In the genomic region with DNA sequence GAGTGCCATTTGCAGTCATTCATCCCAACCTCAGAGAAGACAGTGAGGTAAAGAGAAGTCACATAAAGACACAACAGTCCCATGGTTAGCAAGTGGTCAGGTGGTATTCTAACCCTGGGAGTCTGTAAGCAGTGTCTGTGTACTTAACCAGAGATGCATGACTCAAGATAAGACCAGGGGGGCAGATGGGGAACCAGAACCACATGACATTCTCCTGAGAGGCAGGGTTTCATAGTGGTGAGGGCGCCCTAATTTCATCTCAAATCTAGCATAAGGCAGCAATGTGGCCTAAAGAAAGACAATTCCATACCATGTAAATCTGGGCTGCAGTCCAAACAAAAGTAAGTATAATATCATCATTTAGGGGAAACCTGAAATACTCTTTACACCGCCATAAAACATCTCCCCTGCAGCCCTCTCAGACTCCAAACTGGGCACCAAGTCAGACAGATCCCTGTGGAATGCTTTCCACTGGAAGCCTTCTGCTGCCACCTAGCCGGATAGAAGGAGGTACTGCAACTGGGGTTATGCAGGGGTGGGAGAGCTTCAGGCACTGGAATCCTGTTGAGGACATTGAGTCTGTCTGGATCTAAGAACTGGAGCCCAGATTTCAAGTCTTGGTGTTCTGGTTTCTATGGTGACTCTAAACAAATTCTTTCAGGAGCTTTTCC, we compare ENCODE assay signal across 8 mouse cellular contexts.
DNase-seq lines count a peak whose midpoint lies in the region; ATAC-seq and TF ChIP-seq lines count a peak whose summit lies in the region.
"Had no signal": no experiment of that assay in that cellular context is flagged by ENCODE, and none has a peak within 500 bp of the region (broad histone marks: within the 10 kb centered on the region; RNA-seq: fewer than 3 reads in every experiment).

No protein-coding gene starts in this region.

- WGBS in lung, embryonic 14.5 days = 44% methylated on average over 3 of the region's 3 CpGs

- dilution Hi-C loops in CH12.LX (cut with MboI; ENCODE audit: extremely low pct_ligation_motif_present, extremely low pct_unique_long_range_greater_than_20kb, low sequenced_read_pairs) = no loop called here

- H3K4me2 ChIP-seq in CH12.LX (ENCODE audit: insufficient read depth, low read depth, poor library complexity, severe bottlenecking) = no peak overlapping the region
- no peak overlapping the region for H3K4me2 ChIP-seq in lung, embryonic 14.5 days
- H3K4me2 ChIP-seq: heart, embryonic 15.5 days had no signal

- TF ChIP-seq EP300 in CH12.LX (IDR thresholded peaks at IDR 0.05; ENCODE audit: low read length) = no peak

- no peak overlapping the region for H3K27ac ChIP-seq in CH12.LX (ENCODE audit: insufficient read depth, low read depth)
- no peak overlapping the region for H3K27ac ChIP-seq in lung, embryonic 14.5 days (ENCODE audit: low read depth)
- H3K27ac ChIP-seq: heart, embryonic 15.5 days had no signal

- no peak for TF ChIP-seq POLR2A in CH12.LX (IDR thresholded peaks at IDR 0.05; ENCODE audit: low read depth, low read length)

- H3K79me2 ChIP-seq in CH12.LX (replicated peaks; ENCODE audit: control insufficient read depth, extremely low read depth, insufficient read depth, poor library complexity, severe bottlenecking) = no peaks in the 10 kb centered on the region

- peak; percentile 93 to 96 for TF ChIP-seq CTCF in CH12.LX (conservative IDR thresholded peaks at IDR 0.05 in 1 of 2, IDR thresholded peaks at IDR 0.05 in 1 of 2; ENCODE audit: low read depth in 2 of 2, low read length in 2 of 2)
- TF ChIP-seq CTCF in lung, embryonic 14.5 days (IDR thresholded peaks at IDR 0.05; ENCODE audit: low read depth) = peak; percentile 96

- peak; percentile 58 for DNase-seq in CH12.LX (ENCODE audit: extremely low read depth)
- DNase-seq in WW6 (ENCODE audit: low read depth, low spot score) = peak; percentile 24
- DNase-seq in heart, adult 9 months (ENCODE audit: low spot score in 2 of 2) = peak; percentile 11 to 13
- DNase-seq in kidney, postnatal 36 days = peak; percentile 43 to 71
- DNase-seq in lung, embryonic 14.5 days = peak; percentile 84
- peak; percentile 79 to 83 for DNase-seq in right cerebral cortex, postnatal 10 days (ENCODE audit: low spot score in 2 of 2)

- no peak overlapping the region for H3K4me3 ChIP-seq in CH12.LX (replicated peaks in 1 of 3; ENCODE audit: low read depth in 2 of 3, low read length in 2 of 3, poor library complexity in 1 of 3)
- H3K4me3 ChIP-seq in lung, embryonic 14.5 days (ENCODE audit: low read depth, low read length) = no peak overlapping the region
- H3K4me3 ChIP-seq: heart, embryonic 15.5 days had no signal

- ATAC-seq in common myeloid progenitor, adult 5-6 weeks (replicated peaks; ENCODE audit: low read depth, poor library complexity, severe bottlenecking) = peak; percentile 72
- ATAC-seq in lung, embryonic 14.5 days (ENCODE audit: insufficient read depth) = peak; percentile 54; the same call in 1 of the 2 replicates

- no peaks in the 10 kb centered on the region for H3K36me3 ChIP-seq in CH12.LX (replicated peaks in 1 of 2; ENCODE audit: control insufficient read depth in 1 of 2, insufficient read depth in 1 of 2, low read length in 1 of 2)
- H3K36me3 ChIP-seq in lung, embryonic 14.5 days (ENCODE audit: insufficient read depth) = no peaks in the 10 kb centered on the region
- H3K36me3 ChIP-seq: heart, embryonic 15.5 days had no signal

- in situ Hi-C loops in CH12.LX (cut with MboI; ENCODE audit: low pct_ligation_motif_present, low pct_unique_long_range_greater_than_20kb, low sequenced_read_pairs) = loop anchor here (5.0 kb wide), 1 partner anchor 51 kb away; no protein-coding TSS in a partner anchor

- H3K9ac ChIP-seq in CH12.LX (ENCODE audit: insufficient read depth, low read depth) = no peak overlapping the region
- H3K9ac ChIP-seq in lung, embryonic 14.5 days = no peak overlapping the region
- H3K9ac ChIP-seq: heart, embryonic 15.5 days had no signal

- H3K27me3 ChIP-seq in CH12.LX (replicated peaks) = no peaks in the 10 kb centered on the region
- H3K27me3 ChIP-seq in lung, embryonic 14.5 days (ENCODE audit: insufficient read depth, low read length) = no peaks in the 10 kb centered on the region
- H3K27me3 ChIP-seq: heart, embryonic 15.5 days had no signal

- H3K9me3 ChIP-seq in CH12.LX (replicated peaks; ENCODE audit: low read length) = no peaks in the 10 kb centered on the region
- H3K9me3 ChIP-seq in lung, embryonic 14.5 days (ENCODE audit: low read depth, low read length) = no peaks in the 10 kb centered on the region
- H3K9me3 ChIP-seq: heart, embryonic 15.5 days had no signal

- H3K4me1 ChIP-seq in CH12.LX (ENCODE audit: control insufficient read depth in 1 of 2, insufficient read depth in 2 of 2) = no peaks in the 10 kb centered on the region
- no peaks in the 10 kb centered on the region for H3K4me1 ChIP-seq in lung, embryonic 14.5 days (ENCODE audit: insufficient read depth)
- H3K4me1 ChIP-seq: heart, embryonic 15.5 days had no signal

- TF ChIP-seq RAD21 in CH12.LX (IDR thresholded peaks at IDR 0.05; ENCODE audit: low read depth, low read length) = peak; percentile 96

TF ChIP-seq in CH12.LX, 34 proteins besides CTCF, POLR2A, EP300 and RAD21:
- TF ChIP-seq ZKSCAN1 (IDR thresholded peaks at IDR 0.05; ENCODE audit: borderline replicate concordance, low read depth, low read length) = no peak
- TF ChIP-seq PAX5 (IDR thresholded peaks at IDR 0.05; ENCODE audit: low read length) = no peak
- TF ChIP-seq ZMIZ1 (IDR thresholded peaks at IDR 0.05; ENCODE audit: low read depth, low read length) = no peak
- no peak for TF ChIP-seq ETS1 (conservative IDR thresholded peaks at IDR 0.05; ENCODE audit: low read depth, low read length)
- no peak for TF ChIP-seq MXI1 (IDR thresholded peaks at IDR 0.05; ENCODE audit: low read depth, low read length)
- TF ChIP-seq POLR2AphosphoS2 (IDR thresholded peaks at IDR 0.05; ENCODE audit: low read depth, low read length) = no peak
- TF ChIP-seq CHD1 (IDR thresholded peaks at IDR 0.05; ENCODE audit: low read depth, low read length) = no peak
- no peak for TF ChIP-seq JUN (IDR thresholded peaks at IDR 0.05; ENCODE audit: insufficient read depth, low read depth, low read length)
- TF ChIP-seq UBTF (IDR thresholded peaks at IDR 0.05; ENCODE audit: low read depth, low read length) = no peak
- TF ChIP-seq E2F4 (IDR thresholded peaks at IDR 0.05; ENCODE audit: insufficient replicate concordance, low read depth, low read length) = no peak
- TF ChIP-seq ELF1 (IDR thresholded peaks at IDR 0.05; ENCODE audit: low read depth, low read length) = 0 out of 2 replicates have a peak, but pooled peaks have one; percentile 21
- no peak for TF ChIP-seq USF2 (conservative IDR thresholded peaks at IDR 0.05; ENCODE audit: low read depth, low read length)
- no peak for TF ChIP-seq MAX (IDR thresholded peaks at IDR 0.05; ENCODE audit: low read length)
- TF ChIP-seq MYC (IDR thresholded peaks at IDR 0.05; ENCODE audit: low read depth, low read length) = no peak
- TF ChIP-seq CHD2 (IDR thresholded peaks at IDR 0.05; ENCODE audit: low read length) = no peak
- no peak for TF ChIP-seq MAFK (IDR thresholded peaks at IDR 0.05; ENCODE audit: insufficient replicate concordance, low read length)
- no peak for TF ChIP-seq TCF12 (IDR thresholded peaks at IDR 0.05; ENCODE audit: low read depth, low read length)
- TF ChIP-seq RCOR1 (conservative IDR thresholded peaks at IDR 0.05; ENCODE audit: low read depth, low read length) = no peak
- no peak for TF ChIP-seq NRF1 (IDR thresholded peaks at IDR 0.05; ENCODE audit: low read depth, low read length)
- TF ChIP-seq MAZ (IDR thresholded peaks at IDR 0.05; ENCODE audit: low read depth, low read length) = 0 out of 2 replicates have a peak, but pooled peaks have one; percentile 72
- peak; percentile 96 for TF ChIP-seq SMC3 (IDR thresholded peaks at IDR 0.05; ENCODE audit: low read depth, low read length)
- TF ChIP-seq ZC3H11A (IDR thresholded peaks at IDR 0.05; ENCODE audit: low read depth, low read length) = peak; percentile 77
- no peak for TF ChIP-seq BHLHE40 (IDR thresholded peaks at IDR 0.05; ENCODE audit: low read depth, low read length)
- peak; percentile 42; the same call in 1 of the 2 replicates for TF ChIP-seq SIN3A (IDR thresholded peaks at IDR 0.05; ENCODE audit: low read length)
- TF ChIP-seq MEF2A (IDR thresholded peaks at IDR 0.05; ENCODE audit: borderline replicate concordance, low read depth, low read length) = 0 out of 2 replicates have a peak, but pooled peaks have one; percentile 33
- TF ChIP-seq IRF4 (IDR thresholded peaks at IDR 0.05; ENCODE audit: low read depth, low read length) = peak; percentile 56
- no peak for TF ChIP-seq TBP (conservative IDR thresholded peaks at IDR 0.05; ENCODE audit: low read depth, low read length)
- TF ChIP-seq GABPA (IDR thresholded peaks at IDR 0.05; ENCODE audit: insufficient replicate concordance, low read depth, low read length) = no peak
- TF ChIP-seq KAT2A (IDR thresholded peaks at IDR 0.05; ENCODE audit: insufficient replicate concordance, low read length) = no peak
- peak; percentile 63 for TF ChIP-seq NELFE (IDR thresholded peaks at IDR 0.05; ENCODE audit: low read depth, low read length)
- no peak for TF ChIP-seq HCFC1 (IDR thresholded peaks at IDR 0.05; ENCODE audit: low read depth, low read length)
- no peak for TF ChIP-seq USF1 (IDR thresholded peaks at IDR 0.05; ENCODE audit: low read depth, low read length)
- TF ChIP-seq JUND (conservative IDR thresholded peaks at IDR 0.05; ENCODE audit: low read depth, low read length) = no peak
- TF ChIP-seq ZNF384 (IDR thresholded peaks at IDR 0.05; ENCODE audit: low read depth, low read length) = no peak

Comparison
In these comparisons a context has a peak if more than half of its experiments do, and no peak if none do; other contexts are left out.
1. DNase-seq: peak in every context shown above with its lines; median percentile 84 in lung, embryonic 14.5 days; 81 in right cerebral cortex, postnatal 10 days; 58 in CH12.LX; 57 in kidney, postnatal 36 days; 24 in WW6; 12 in heart, adult 9 months.